Mouse (Mus musculus): ENCODE measurements around the gene Atat1. TPM values are rescaled to one million over a fixed set of nuclear protein-coding genes. Genes with fewer than 3 reads are reported as not detected.
A peak's percentile ranks its signal among the peaks of the same experiment; 100 is the strongest.

The Atat1 gene
- total and polyA plus RNA-seq, 2 experiments from 2014 or later: 163 to 225 TPM

DNA sequence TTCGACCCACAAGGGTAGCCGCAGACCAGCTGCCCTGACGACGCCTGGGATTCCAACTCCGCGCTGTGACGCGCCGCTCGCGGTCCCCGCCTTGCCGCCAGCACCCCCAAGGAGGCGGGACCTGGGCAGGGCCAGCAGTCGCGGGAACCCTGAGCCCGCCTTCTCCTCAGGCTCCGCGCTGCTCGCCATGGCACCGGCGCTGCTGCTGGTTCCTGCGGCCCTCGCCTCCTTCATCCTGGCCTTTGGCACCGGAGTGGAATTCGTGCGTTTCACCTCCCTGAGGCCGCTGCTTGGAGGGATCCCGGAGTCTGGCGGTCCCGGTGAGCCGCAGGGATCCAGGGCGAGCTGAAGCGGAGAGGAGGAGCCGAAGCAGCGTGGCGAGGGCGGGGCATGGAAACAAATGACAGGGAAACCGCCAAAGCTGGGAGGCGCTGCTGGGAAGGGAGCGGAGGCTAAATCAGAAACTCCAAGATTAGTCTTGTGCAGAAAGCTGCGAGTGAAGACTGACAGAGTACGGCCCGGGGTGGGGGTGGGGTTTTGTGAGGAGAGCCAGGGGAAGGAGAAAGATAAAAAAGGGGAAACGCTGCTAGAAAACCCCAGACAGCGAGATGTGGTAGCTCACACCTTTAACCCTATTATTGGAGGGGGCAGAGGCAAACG is 48.5 kb downstream of the Atat1 start, which contains the start of gene Nrm:
Nrm (plus strand) TSS at position 121 of the 660 bp plus-strand sequence.
- peak within 1 kb of the TSS; percentile 57 for H3K9ac ChIP-seq (replicated peaks; ENCODE audit: low read length)
- peak; percentile 65 for TF ChIP-seq CTCF (IDR thresholded peaks at IDR 0.05; ENCODE audit: low read depth)
- H3K27ac ChIP-seq: peak within 1 kb of the TSS; percentile 90
- H3K4me2 ChIP-seq (ENCODE audit: low read depth, low read length): peak within 1 kb of the TSS; percentile 62
- H3K27me3 ChIP-seq (ENCODE audit: insufficient read depth, low read length): no peaks in the 10 kb centered on the region
- no peaks in the 10 kb centered on the region for H3K9me3 ChIP-seq (ENCODE audit: low read length)
- ATAC-seq: peak; percentile 93
- peak; percentile 93 for DNase-seq (ENCODE audit: low spot score)
- no peaks in the 10 kb centered on the region; the same call in 1 of the 2 replicates for H3K4me1 ChIP-seq (ENCODE audit: insufficient read depth, low read length)
- WGBS: under 1% methylated on average over 47 of the region's 47 CpGs
- peak within 1 kb of the TSS; percentile 62 for H3K4me3 ChIP-seq (ENCODE audit: low read length)
- peaks cover 12% of the 10 kb centered on the region; the same call in 1 of the 2 replicates for H3K36me3 ChIP-seq (ENCODE audit: insufficient read depth, low read length)

DNA sequence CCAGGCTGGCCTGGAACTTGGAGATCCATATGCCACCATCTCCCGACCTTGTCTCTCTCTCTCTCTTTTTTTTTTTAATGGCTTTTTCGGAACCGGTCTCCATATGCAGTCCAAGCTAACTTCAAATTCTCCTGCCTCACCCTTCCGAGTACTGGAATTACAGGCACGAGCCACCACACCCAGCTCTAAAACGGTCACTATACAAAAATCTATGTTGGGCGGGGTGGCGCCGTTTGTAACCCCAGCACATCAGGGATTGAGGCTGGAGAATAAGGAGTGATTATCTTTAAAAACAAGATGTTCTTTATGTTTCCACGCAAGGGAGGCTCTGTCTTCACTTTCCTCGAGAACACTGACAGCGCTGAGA is 49.1 kb downstream of the Atat1 start:
- 2% methylated on average over 12 of the region's 12 CpGs for WGBS
- Histone ChIP-seq H3K4me3 (ENCODE audit: low read length) (peak overlapping the region; percentile 62), H3K36me3 (ENCODE audit: insufficient read depth, low read length) (peaks cover 12% of the 10 kb centered on the region; the same call in 1 of the 2 replicates), H3K4me2 (ENCODE audit: low read depth, low read length) (peak overlapping the region; percentile 62), H3K27me3 (ENCODE audit: insufficient read depth, low read length) (no peaks in the 10 kb centered on the region), H3K9me3 (ENCODE audit: low read length) (no peaks in the 10 kb centered on the region), H3K27ac (peak overlapping the region; percentile 90), H3K4me1 (ENCODE audit: insufficient read depth, low read length) (no peaks in the 10 kb centered on the region; the same call in 1 of the 2 replicates), H3K9ac (replicated peaks; ENCODE audit: low read length) (peak overlapping the region; percentile 57)
- DNase-seq (ENCODE audit: low spot score): no peak
- ATAC-seq: no peak
- TF ChIP-seq CTCF (IDR thresholded peaks at IDR 0.05; ENCODE audit: low read depth): no peak

DNA sequence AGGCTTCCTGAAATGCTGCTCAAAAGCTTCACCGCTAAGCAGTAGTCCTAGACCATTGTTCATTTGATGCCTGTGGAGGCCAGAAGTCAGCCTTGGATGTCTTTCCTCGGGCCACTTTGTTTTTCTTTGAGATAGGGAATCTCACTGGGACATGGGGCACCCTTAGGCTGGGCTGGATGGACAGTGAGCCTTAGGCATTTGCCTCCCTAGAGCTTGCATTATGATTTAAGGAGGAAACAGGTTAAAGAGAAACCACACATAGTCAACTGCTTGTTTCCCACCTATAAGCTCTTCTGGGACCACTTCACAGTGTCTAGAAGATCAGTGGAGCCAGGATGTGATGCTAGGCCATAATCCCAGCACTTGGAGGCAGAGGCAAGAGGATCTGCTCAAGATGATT is 50.0 kb downstream of the Atat1 start:
- Histone ChIP-seq H3K4me2 (ENCODE audit: low read depth, low read length) (no peak overlapping the region), H3K4me1 (ENCODE audit: insufficient read depth, low read length) (no peaks in the 10 kb centered on the region; the same call in 1 of the 2 replicates), H3K4me3 (ENCODE audit: low read length) (no peak overlapping the region), H3K27ac (no peak overlapping the region), H3K9ac (replicated peaks; ENCODE audit: low read length) (no peak overlapping the region), H3K36me3 (ENCODE audit: insufficient read depth, low read length) (peaks cover 13% of the 10 kb centered on the region; the same call in 1 of the 2 replicates), H3K9me3 (ENCODE audit: low read length) (no peaks in the 10 kb centered on the region), H3K27me3 (ENCODE audit: insufficient read depth, low read length) (no peaks in the 10 kb centered on the region)
- 80% methylated on average over 2 of the region's 2 CpGs for WGBS
- TF ChIP-seq CTCF (IDR thresholded peaks at IDR 0.05; ENCODE audit: low read depth): no peak
- ATAC-seq (no peak), DNase-seq (ENCODE audit: low spot score) (no peak)

DNA sequence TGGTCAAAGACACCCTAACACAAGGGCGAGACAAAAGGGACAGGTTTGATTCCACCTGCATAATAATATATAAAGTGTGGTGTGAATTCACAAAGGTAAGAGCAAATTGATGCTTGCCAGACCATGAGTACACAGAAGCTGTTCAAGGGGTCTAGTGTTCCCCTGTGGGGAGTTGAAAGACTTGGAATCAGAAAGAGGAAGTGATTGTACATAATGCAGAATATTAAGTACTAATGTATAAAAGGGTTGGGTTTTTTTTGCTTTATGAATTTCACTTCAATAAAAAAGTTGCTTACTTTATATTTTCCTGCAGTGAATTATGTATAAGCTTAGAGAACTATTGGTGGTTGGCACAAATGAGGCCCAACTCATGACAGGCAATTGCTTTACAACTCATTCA is 50.5 kb downstream of the Atat1 start:
- no peaks in the 10 kb centered on the region for H3K27me3 ChIP-seq (ENCODE audit: insufficient read depth, low read length)
- ATAC-seq (no peak), DNase-seq (ENCODE audit: low spot score) (no peak)
- no peak for TF ChIP-seq CTCF (IDR thresholded peaks at IDR 0.05; ENCODE audit: low read depth)
- H3K9ac ChIP-seq (replicated peaks; ENCODE audit: low read length): no peak overlapping the region
- H3K4me2 ChIP-seq (ENCODE audit: low read depth, low read length): no peak overlapping the region
- peaks cover 16% of the 10 kb centered on the region; the same call in 1 of the 2 replicates for H3K36me3 ChIP-seq (ENCODE audit: insufficient read depth, low read length)
- no peak overlapping the region for H3K27ac ChIP-seq
- no peak overlapping the region for H3K4me3 ChIP-seq (ENCODE audit: low read length)
- no peaks in the 10 kb centered on the region for H3K9me3 ChIP-seq (ENCODE audit: low read length)
- 93% methylated on average over 1 of the region's 1 CpGs for WGBS
- no peaks in the 10 kb centered on the region; the same call in 1 of the 2 replicates for H3K4me1 ChIP-seq (ENCODE audit: insufficient read depth, low read length)

DNA sequence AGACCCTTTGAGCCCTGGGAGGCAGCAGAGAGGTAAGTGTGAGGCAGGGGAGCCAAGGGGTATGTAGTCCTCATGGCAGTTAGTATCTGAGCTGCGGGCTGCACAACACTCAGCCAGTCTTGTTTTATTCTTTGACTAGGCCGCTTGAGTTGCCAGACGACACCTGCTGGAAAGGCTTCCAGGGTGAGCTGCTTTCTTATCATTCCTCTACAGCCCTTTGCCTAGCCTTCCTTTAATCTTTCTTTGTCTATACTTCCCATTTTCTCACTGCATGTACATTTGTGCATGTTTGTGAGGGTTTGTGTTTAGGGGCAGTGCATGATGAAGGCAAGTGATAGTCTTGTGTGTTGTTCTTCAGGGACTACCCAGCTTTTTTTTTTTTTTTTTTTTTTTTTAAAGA is 58.9 kb downstream of the Atat1 start:
- Histone ChIP-seq H3K4me3 (ENCODE audit: low read length) (no peak overlapping the region), H3K4me1 (ENCODE audit: insufficient read depth, low read length) (no peaks in the 10 kb centered on the region), H3K4me2 (ENCODE audit: low read depth, low read length) (no peak overlapping the region), H3K27me3 (ENCODE audit: insufficient read depth, low read length) (no peaks in the 10 kb centered on the region), H3K36me3 (ENCODE audit: insufficient read depth, low read length) (peaks cover 65% of the 10 kb centered on the region), H3K9ac (replicated peaks; ENCODE audit: low read length) (no peak overlapping the region), H3K27ac (no peak overlapping the region), H3K9me3 (ENCODE audit: low read length) (no peaks in the 10 kb centered on the region)
- ATAC-seq (no peak), DNase-seq (ENCODE audit: low spot score) (no peak)
- no peak for TF ChIP-seq CTCF (IDR thresholded peaks at IDR 0.05; ENCODE audit: low read depth)
- WGBS: 84% methylated on average over 3 of the region's 3 CpGs

DNA sequence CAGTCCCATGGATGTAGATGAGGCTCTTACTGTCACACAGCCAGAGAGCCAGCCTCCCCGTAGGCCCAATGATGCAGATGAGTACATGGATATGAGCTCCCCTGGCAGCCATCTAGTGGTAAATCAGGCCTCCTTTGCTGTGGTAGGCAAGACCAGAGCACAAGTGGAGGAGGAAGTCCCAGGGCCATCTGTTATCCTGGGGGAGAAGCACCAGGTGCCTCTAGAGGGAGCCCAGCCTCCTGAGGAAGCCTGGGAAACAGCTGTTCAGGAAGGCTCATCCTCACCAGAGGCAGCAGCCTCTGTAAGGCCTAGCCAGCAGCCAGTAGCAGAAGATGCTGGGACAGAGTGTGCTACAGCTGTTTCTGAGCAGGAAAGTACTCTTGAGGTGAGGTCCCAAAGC is 61.8 kb downstream of the Atat1 start:
- H3K4me1 ChIP-seq (ENCODE audit: insufficient read depth, low read length): no peaks in the 10 kb centered on the region
- TF ChIP-seq CTCF (IDR thresholded peaks at IDR 0.05; ENCODE audit: low read depth): peak; percentile 8; the same call in 1 of the 2 replicates
- no peak overlapping the region for H3K4me3 ChIP-seq (ENCODE audit: low read length)
- H3K4me2 ChIP-seq (ENCODE audit: low read depth, low read length): no peak overlapping the region
- no peak overlapping the region for H3K27ac ChIP-seq
- peaks cover 63% of the 10 kb centered on the region for H3K36me3 ChIP-seq (ENCODE audit: insufficient read depth, low read length)
- no peak overlapping the region for H3K9ac ChIP-seq (replicated peaks; ENCODE audit: low read length)
- ATAC-seq (no peak; the same call in 1 of the 2 replicates), DNase-seq (ENCODE audit: low spot score) (no peak)
- 79% methylated on average over 1 of the region's 1 CpGs for WGBS
- H3K27me3 ChIP-seq (ENCODE audit: insufficient read depth, low read length): no peaks in the 10 kb centered on the region
- no peaks in the 10 kb centered on the region for H3K9me3 ChIP-seq (ENCODE audit: low read length)

MicroRNAs encoded within 50 kb of the gene (microRNA counts, 519-probe panel; counts per million panel counts)
- 948 counts per million, percentile 11 among the panel's probes with 10 or more counts for microRNA mmu-miR-1894-3p
- not detected for microRNA mmu-miR-1894-5p

Small RNA genes within 50 kb of the gene (microRNA-seq; reads per million reads assigned to microRNA genes)
- gene Gm28033 (0 to 0.18 reads per million in 2 experiments), gene Mir1894 (0 to 0.36 reads per million in 2 experiments)

Other genes starting within 250 kb of the Atat1 start
- gene Vars2, start 242.5 kb downstream of the Atat1 start, total RNA-seq (2014; rRNA removed): 37.3 and 46.8 TPM in 2 replicates
- gene Vars2, start 242.5 kb downstream of the Atat1 start, polyA plus RNA-seq (2015; fragmentation: Nextera tagmentation; extraction: Ambion mirVana): 12.6 and 14.8 TPM in 2 replicates
- gene Gtf2h4, start 236.3 kb downstream of the Atat1 start, total RNA-seq (2014; rRNA removed): 26.1 and 27.2 TPM in 2 replicates
- gene Gtf2h4, start 236.3 kb downstream of the Atat1 start, polyA plus RNA-seq (2015; fragmentation: Nextera tagmentation; extraction: Ambion mirVana): 18.6 and 21.3 TPM in 2 replicates
- gene Ddr1, start 205.5 kb downstream of the Atat1 start, total RNA-seq (2014; rRNA removed): 108 and 139 TPM in 2 replicates
- gene Ddr1, start 205.5 kb downstream of the Atat1 start, polyA plus RNA-seq (2015; fragmentation: Nextera tagmentation; extraction: Ambion mirVana): 63.3 and 66.3 TPM in 2 replicates
- 13.7 and 19.4 TPM in 2 replicates for gene Ier3, start 88.4 kb downstream of the Atat1 start, total RNA-seq (2014; rRNA removed)
- 18.3 and 19.4 TPM in 2 replicates for gene Ier3, start 88.4 kb downstream of the Atat1 start, polyA plus RNA-seq (2015; fragmentation: Nextera tagmentation; extraction: Ambion mirVana)
- gene Flot1, start 86.8 kb downstream of the Atat1 start, total RNA-seq (2014; rRNA removed): 94.1 and 142 TPM in 2 replicates
- gene Flot1, start 86.8 kb downstream of the Atat1 start, polyA plus RNA-seq (2015; fragmentation: Nextera tagmentation; extraction: Ambion mirVana): 162 TPM in 2 replicates
- gene Tubb5, start 71.8 kb downstream of the Atat1 start, total RNA-seq (2014; rRNA removed): 3,311 and 3,326 TPM in 2 replicates
- gene Tubb5, start 71.8 kb downstream of the Atat1 start, polyA plus RNA-seq (2015; fragmentation: Nextera tagmentation; extraction: Ambion mirVana): 1,502 and 1,606 TPM in 2 replicates
- gene Mdc1, start 68.6 kb downstream of the Atat1 start, total RNA-seq (2014; rRNA removed): 14.7 and 26.7 TPM in 2 replicates
- 3.9 and 4.1 TPM in 2 replicates for gene Mdc1, start 68.6 kb downstream of the Atat1 start, polyA plus RNA-seq (2015; fragmentation: Nextera tagmentation; extraction: Ambion mirVana)
- 14.7 and 27.2 TPM in 2 replicates for gene Nrm, start 48.8 kb downstream of the Atat1 start, total RNA-seq (2014; rRNA removed)
- 24.6 and 25.7 TPM in 2 replicates for gene Nrm, start 48.8 kb downstream of the Atat1 start, polyA plus RNA-seq (2015; fragmentation: Nextera tagmentation; extraction: Ambion mirVana)
- gene Ppp1r18, start 44.5 kb downstream of the Atat1 start, total RNA-seq (2014; rRNA removed): 32.0 and 34.3 TPM in 2 replicates
- gene Ppp1r18, start 44.5 kb downstream of the Atat1 start, polyA plus RNA-seq (2015; fragmentation: Nextera tagmentation; extraction: Ambion mirVana): 18.4 and 19.3 TPM in 2 replicates
- gene Dhx16, start 30.3 kb downstream of the Atat1 start, total RNA-seq (2014; rRNA removed): 31.3 and 33.2 TPM in 2 replicates
- 22.9 and 23.1 TPM in 2 replicates for gene Dhx16, start 30.3 kb downstream of the Atat1 start, polyA plus RNA-seq (2015; fragmentation: Nextera tagmentation; extraction: Ambion mirVana)
- gene 2310061I04Rik, start 12.6 kb downstream of the Atat1 start, total RNA-seq (2014; rRNA removed): 39.8 and 49.2 TPM in 2 replicates
- 69.0 and 74.3 TPM in 2 replicates for gene 2310061I04Rik, start 12.6 kb downstream of the Atat1 start, polyA plus RNA-seq (2015; fragmentation: Nextera tagmentation; extraction: Ambion mirVana)
- gene Mrps18b, start 6.3 kb upstream of the Atat1 start, total RNA-seq (2014; rRNA removed): 42.9 and 45.9 TPM in 2 replicates
- 66.6 and 72.2 TPM in 2 replicates for gene Mrps18b, start 6.3 kb upstream of the Atat1 start, polyA plus RNA-seq (2015; fragmentation: Nextera tagmentation; extraction: Ambion mirVana)
- 37.5 and 44.0 TPM in 2 replicates for gene Ppp1r10, start 6.4 kb upstream of the Atat1 start, total RNA-seq (2014; rRNA removed)
- gene Ppp1r10, start 6.4 kb upstream of the Atat1 start, polyA plus RNA-seq (2015; fragmentation: Nextera tagmentation; extraction: Ambion mirVana): 20.3 and 22.5 TPM in 2 replicates
- gene Abcf1, start 59.7 kb upstream of the Atat1 start, total RNA-seq (2014; rRNA removed): 47.7 and 57.3 TPM in 2 replicates
- gene Abcf1, start 59.7 kb upstream of the Atat1 start, polyA plus RNA-seq (2015; fragmentation: Nextera tagmentation; extraction: Ambion mirVana): 94.5 and 99.4 TPM in 2 replicates
- gene Gnl1, start 69.8 kb upstream of the Atat1 start, total RNA-seq (2014; rRNA removed): 101 and 106 TPM in 2 replicates
- gene Gnl1, start 69.8 kb upstream of the Atat1 start, polyA plus RNA-seq (2015; fragmentation: Nextera tagmentation; extraction: Ambion mirVana): 75.8 and 76.2 TPM in 2 replicates
- 39.9 and 46.7 TPM in 2 replicates for gene Prr3, start 70.2 kb upstream of the Atat1 start, total RNA-seq (2014; rRNA removed)
- gene Prr3, start 70.2 kb upstream of the Atat1 start, polyA plus RNA-seq (2015; fragmentation: Nextera tagmentation; extraction: Ambion mirVana): 72.7 and 81.9 TPM in 2 replicates
- gene H2-T24, start 110.5 kb upstream of the Atat1 start, total RNA-seq (2014; rRNA removed): 0.10 and 0.11 TPM in 2 replicates
- gene H2-T24, start 110.5 kb upstream of the Atat1 start, polyA plus RNA-seq (2015; fragmentation: Nextera tagmentation; extraction: Ambion mirVana): 7.1 and 7.7 TPM in 2 replicates
- 6.6 and 7.3 TPM in 2 replicates for gene H2-T23, start 122.8 kb upstream of the Atat1 start, total RNA-seq (2014; rRNA removed)
- 8.8 and 9.4 TPM in 2 replicates for gene H2-T23, start 122.8 kb upstream of the Atat1 start, polyA plus RNA-seq (2015; fragmentation: Nextera tagmentation; extraction: Ambion mirVana)
- gene H2-T22, start 132.7 kb upstream of the Atat1 start, total RNA-seq (2014; rRNA removed): 10.0 and 15.4 TPM in 2 replicates
- gene H2-T22, start 132.7 kb upstream of the Atat1 start, polyA plus RNA-seq (2015; fragmentation: Nextera tagmentation; extraction: Ambion mirVana): 9.1 and 11.8 TPM in 2 replicates
- gene Gm6034, start 132.9 kb upstream of the Atat1 start, total RNA-seq (2014; rRNA removed): not detected in 2 replicates
- gene Gm6034, start 132.9 kb upstream of the Atat1 start, polyA plus RNA-seq (2015; fragmentation: Nextera tagmentation; extraction: Ambion mirVana): not detected in 2 replicates
- not detected in 2 replicates for gene Gm11127, start 148.3 kb upstream of the Atat1 start, total RNA-seq (2014; rRNA removed)
- not detected in 2 replicates for gene Gm11127, start 148.3 kb upstream of the Atat1 start, polyA plus RNA-seq (2015; fragmentation: Nextera tagmentation; extraction: Ambion mirVana)
- not detected in 2 replicates for gene Gm19684, start 211.6 kb upstream of the Atat1 start, total RNA-seq (2014; rRNA removed)
- gene Gm19684, start 211.6 kb upstream of the Atat1 start, polyA plus RNA-seq (2015; fragmentation: Nextera tagmentation; extraction: Ambion mirVana): not detected in 2 replicates
- not detected in 2 replicates for gene Gm7030, start 219.3 kb upstream of the Atat1 start, total RNA-seq (2014; rRNA removed)
- gene Gm7030, start 219.3 kb upstream of the Atat1 start, polyA plus RNA-seq (2015; fragmentation: Nextera tagmentation; extraction: Ambion mirVana): not detected in 2 replicates